Mouse (Mus musculus) heart, embryonic 12.5 days (tissue): ENCODE results near the gene Glt6d1. TPM values are rescaled to one million over a fixed set of nuclear protein-coding genes. Genes with fewer than 3 reads are reported as not detected.
"Not testable (repeated sequence)": the region's sequence is repeated elsewhere in the genome, so short reads cannot be mapped to it uniquely, and the experiment has no call there.

ENCODE experiments used
- ATAC-seq: fragments of 200-750 bp; cut with Nextera tagmentation; 2 replicates; pipeline ENCODE4 v1.8.0; 2017; ENCODE audit warnings: moderate TSS enrichment, moderate library complexity; ENCODE audit not compliant: insufficient number of reproducible peaks, low FRiP score
- H3K27ac ChIP-seq: fragments of 300-500 bp; sonication (generic); 2 replicates; pipeline ENCODE4 v1.5.1; 2016; ENCODE audit warnings: mild to moderate bottlenecking, moderate library complexity; ENCODE audit not compliant: poor library complexity, severe bottlenecking
- H3K27me3 ChIP-seq: fragments of 300-500 bp; sonication (generic); replicated peaks from 2 replicates; pipeline ENCODE4 v1.6.1; 2016; ENCODE audit warnings: mild to moderate bottlenecking, moderate library complexity
- H3K36me3 ChIP-seq: fragments of 300-500 bp; sonication (generic); 2 replicates; pipeline ENCODE4 v1.6.1; 2016; ENCODE audit warnings: mild to moderate bottlenecking, moderate library complexity
- H3K4me1 ChIP-seq: fragments of 300-500 bp; sonication (generic); replicated peaks from 2 replicates; pipeline ENCODE4 v1.6.1; 2016; ENCODE audit warnings: mild to moderate bottlenecking
- H3K4me2 ChIP-seq: fragments of 300-500 bp; sonication (generic); 2 replicates; pipeline ENCODE4 v1.6.1; 2016; ENCODE audit warnings: mild to moderate bottlenecking, moderate library complexity
- H3K4me3 ChIP-seq: fragments of 300-500 bp; sonication (generic); 2 replicates; pipeline ENCODE4 v1.5.1; 2016; ENCODE audit warnings: mild to moderate bottlenecking
- H3K9ac ChIP-seq: fragments of 300-500 bp; sonication (generic); 2 replicates; pipeline ENCODE4 v1.6.1; 2016; ENCODE audit warnings: mild to moderate bottlenecking, moderate library complexity
- H3K9me3 ChIP-seq: fragments of 300-500 bp; sonication (generic); replicated peaks from 2 replicates; pipeline ENCODE4 v1.6.1; 2016; ENCODE audit warnings: mild to moderate bottlenecking, moderate library complexity
- WGBS: fragments of 180-500 bp; shearing (Covaris S2); methylation state at CpG from one replicate; pipeline ENCODE4 v1.1.7; 2016; 5-methylcytosine and 5-hydroxymethylcytosine counted together
- polyA plus RNA-seq: library from polyadenylated mRNA; unstranded; fragments of >200 nt; fragmentation: Nextera tagmentation; extraction: Ambion mirVana; gene quantifications from 2 replicates; pipeline ENCODE4 v1.2.1, GENCODE M21; 2016

The Glt6d1 gene
- not detected in 2 replicates for polyA plus RNA-seq

DNA sequence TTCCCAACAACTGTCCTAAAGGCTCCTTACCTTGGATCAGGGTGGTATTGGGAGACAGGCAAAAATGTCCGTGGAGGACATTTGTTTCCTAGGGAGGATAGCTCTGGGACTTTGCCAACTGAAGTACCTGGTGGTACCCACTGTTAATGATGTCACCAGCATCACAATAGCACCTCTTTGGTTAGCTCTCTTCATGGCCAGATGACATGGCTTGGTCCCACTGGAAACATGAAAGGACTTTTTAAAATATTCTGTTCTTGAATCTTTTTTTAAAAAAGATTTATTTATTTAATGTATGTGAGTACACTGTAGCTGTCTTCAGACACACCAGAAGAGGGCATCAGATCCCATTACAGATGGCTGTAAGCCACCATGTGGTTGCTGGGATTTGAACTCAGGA lies at the start of gene Glt6d1:
Gene Glt6d1, minus strand, starts transcription at position 101 of the 400 bp plus-strand sequence.
- not testable (repeated sequence) for H3K4me2 ChIP-seq, ATAC-seq, H3K27me3 ChIP-seq, H3K9ac ChIP-seq, H3K4me1 ChIP-seq, H3K36me3 ChIP-seq, H3K27ac ChIP-seq, H3K4me3 ChIP-seq, H3K9me3 ChIP-seq
- WGBS: 67% methylated on average over 1 of the region's 1 CpGs

DNA sequence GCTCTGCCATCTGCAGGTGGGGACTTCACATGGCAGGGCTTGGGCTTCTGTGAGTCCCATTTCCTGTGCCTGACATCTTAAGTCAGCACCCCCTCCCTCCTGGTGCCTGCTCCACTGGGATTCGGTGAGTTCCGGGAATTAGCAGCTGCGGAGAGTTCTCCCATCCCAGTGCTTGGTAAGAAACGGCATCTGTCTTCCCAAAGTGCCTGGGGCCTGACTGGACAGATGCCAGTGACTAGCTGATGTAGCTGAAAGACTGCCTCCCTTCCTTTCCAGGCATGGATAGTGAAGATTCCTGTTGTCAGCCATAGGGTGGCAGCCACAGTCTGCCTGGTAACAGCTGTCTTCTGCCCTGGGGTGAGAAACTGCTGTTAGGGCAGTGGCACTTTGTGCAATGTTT lies 49.8 kb upstream of the Glt6d1 start:
- H3K27ac ChIP-seq: no peak overlapping the region
- no peak overlapping the region for H3K9ac ChIP-seq
- H3K9me3 ChIP-seq: no peaks in the 10 kb centered on the region
- ATAC-seq: no peak
- no peaks in the 10 kb centered on the region for H3K36me3 ChIP-seq
- H3K4me1 ChIP-seq: peaks cover 15% of the 10 kb centered on the region
- H3K4me2 ChIP-seq: no peak overlapping the region
- H3K4me3 ChIP-seq: no peak overlapping the region
- 12% methylated on average over 4 of the region's 4 CpGs for WGBS
- peaks cover 90% of the 10 kb centered on the region for H3K27me3 ChIP-seq

DNA sequence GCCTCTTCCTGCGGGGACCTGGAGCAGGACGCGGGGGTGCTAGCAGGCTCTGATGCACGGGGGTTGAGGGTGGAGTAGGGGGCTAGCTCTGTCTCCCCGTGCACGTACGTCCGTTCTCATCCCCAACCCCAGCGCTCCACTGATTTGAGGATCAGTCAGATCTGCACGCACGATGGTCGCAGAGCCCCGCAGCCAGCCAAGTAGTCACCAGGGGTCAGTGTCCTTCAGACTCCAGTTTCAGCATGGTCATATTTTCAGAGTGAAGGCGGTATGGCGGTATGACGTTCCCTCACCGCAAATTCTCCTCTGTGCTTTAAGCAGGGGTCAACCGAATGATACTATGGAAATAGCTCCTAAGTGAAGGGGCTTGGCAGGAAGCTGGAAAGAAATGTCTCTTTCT lies 48.6 kb upstream of the Glt6d1 start:
- Histone ChIP-seq H3K9me3 (no peaks in the 10 kb centered on the region), H3K27me3 (peaks cover 88% of the 10 kb centered on the region), H3K27ac (no peak overlapping the region), H3K9ac (no peak overlapping the region), H3K4me2 (peak overlapping the region; percentile 91), H3K4me3 (peak overlapping the region; percentile 50; the same call in 1 of the 2 replicates), H3K4me1 (peaks cover 15% of the 10 kb centered on the region), H3K36me3 (no peaks in the 10 kb centered on the region)
- 8% methylated on average over 18 of the region's 18 CpGs for WGBS
- ATAC-seq: no peak

DNA sequence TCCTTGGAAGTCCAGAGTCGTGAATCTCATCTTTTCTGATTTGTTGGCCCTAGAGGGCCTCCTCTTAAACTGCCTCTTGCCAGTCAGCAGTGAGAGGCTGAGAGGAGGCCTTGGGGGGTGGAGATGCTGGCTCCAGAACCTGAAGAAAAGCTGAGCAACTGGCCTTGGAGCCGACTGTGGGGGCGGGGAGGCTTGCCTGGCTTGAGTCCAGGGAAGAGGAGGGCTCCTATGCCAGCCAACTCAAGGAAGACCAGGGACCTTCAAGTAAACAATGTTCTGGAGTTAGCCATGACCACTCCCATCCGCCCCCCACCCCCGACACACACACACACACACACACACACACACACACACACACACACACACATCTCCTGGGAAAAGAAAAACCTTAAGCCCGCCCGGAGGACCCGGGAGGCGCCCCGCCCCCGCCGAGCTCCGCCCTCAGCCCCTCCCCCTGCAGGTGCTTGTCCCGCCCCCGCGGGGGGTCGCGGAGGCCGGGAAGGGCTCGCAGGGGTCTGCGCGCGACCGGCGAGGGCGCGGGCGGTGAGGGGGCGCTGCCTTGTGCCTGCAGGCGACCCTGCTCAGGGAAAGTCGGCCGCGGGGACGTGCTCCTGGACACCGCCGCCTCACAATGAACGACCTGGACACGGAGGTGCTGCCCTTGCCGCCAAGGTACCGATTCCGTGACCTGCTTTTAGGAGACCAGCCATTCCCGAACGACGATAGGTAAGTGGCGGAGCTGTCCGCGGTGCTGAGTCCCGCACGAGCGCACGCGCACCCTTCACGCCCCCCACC lies 47.9 kb upstream of the Glt6d1 start, which contains the start of gene Kcnt1:
Gene Kcnt1, plus strand, starts transcription at position 398 of the 795 bp plus-strand sequence.
- Histone ChIP-seq H3K27me3 (peaks cover 85% of the 10 kb centered on the region), H3K4me3 (peak within 1 kb of the TSS; percentile 50), H3K4me1 (peaks cover 15% of the 10 kb centered on the region), H3K4me2 (peak within 1 kb of the TSS; percentile 91), H3K9me3 (no peaks in the 10 kb centered on the region), H3K27ac (no peak within 1 kb of the TSS), H3K9ac (peak within 1 kb of the TSS; percentile 49; the same call in 1 of the 2 replicates), H3K36me3 (no peaks in the 10 kb centered on the region)
- ATAC-seq: no peak
- under 1% methylated on average over 46 of the region's 53 CpGs for WGBS

DNA sequence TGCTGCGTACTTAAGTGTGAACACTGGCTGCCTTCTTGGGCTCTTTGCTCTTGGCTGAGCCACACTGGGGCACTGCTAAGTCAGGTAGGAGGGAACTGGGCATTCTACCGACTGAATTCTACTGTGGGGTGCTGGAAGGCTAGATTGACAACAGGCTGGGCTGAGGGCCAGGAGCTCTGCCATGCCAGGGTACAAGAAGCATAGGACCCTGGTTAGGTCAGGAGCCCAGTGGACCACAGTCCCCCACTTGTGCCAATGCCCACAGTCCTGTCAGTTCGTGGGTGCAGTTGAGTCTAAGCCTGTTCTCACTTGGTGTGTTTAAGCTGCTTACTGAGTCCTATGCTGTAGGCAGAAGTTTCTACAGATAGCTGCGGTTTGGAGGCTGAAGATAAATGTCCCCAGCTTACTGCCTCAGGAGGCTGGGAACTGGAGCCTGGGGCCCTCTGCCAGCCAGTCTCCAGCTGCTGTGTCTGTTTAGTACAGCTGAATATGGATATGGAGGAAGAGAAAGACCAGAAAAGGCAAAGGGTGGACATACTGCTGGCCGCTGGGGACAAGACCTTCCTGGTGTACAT lies 47.1 kb upstream of the Glt6d1 start:
- no peak overlapping the region for H3K9ac ChIP-seq
- peaks cover 77% of the 10 kb centered on the region for H3K27me3 ChIP-seq
- no peaks in the 10 kb centered on the region for H3K9me3 ChIP-seq
- H3K4me3 ChIP-seq: no peak overlapping the region
- no peaks in the 10 kb centered on the region for H3K36me3 ChIP-seq
- 58% methylated on average over 5 of the region's 5 CpGs for WGBS
- H3K4me1 ChIP-seq: peaks cover 15% of the 10 kb centered on the region
- ATAC-seq: no peak
- peak overlapping the region; percentile 91 for H3K4me2 ChIP-seq
- H3K27ac ChIP-seq: no peak overlapping the region

DNA sequence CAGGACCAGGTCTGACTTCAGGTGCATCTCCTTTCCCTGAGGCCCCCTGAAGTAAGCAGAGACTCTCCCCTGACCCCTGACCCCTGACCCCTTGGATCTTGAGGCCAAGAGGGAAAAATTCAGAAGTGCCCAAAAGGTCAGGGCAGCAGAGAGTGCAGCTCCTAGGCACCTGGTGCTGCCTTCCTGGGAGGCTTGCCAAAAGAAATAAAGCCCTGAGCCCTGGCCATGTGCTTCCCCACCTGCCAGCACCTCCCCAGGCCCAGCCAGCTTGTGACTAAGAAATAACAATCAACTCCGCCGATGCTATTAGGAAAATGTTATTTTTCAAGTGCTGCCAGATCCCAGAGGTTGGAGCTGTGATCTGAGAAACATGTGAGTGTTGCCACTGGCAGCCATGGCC lies 46.4 kb upstream of the Glt6d1 start:
- H3K4me2 ChIP-seq: no peak overlapping the region
- 77% methylated on average over 2 of the region's 2 CpGs for WGBS
- no peak overlapping the region for H3K9ac ChIP-seq
- no peak overlapping the region for H3K27ac ChIP-seq
- no peak overlapping the region for H3K4me3 ChIP-seq
- no peaks in the 10 kb centered on the region for H3K36me3 ChIP-seq
- peaks cover 15% of the 10 kb centered on the region for H3K4me1 ChIP-seq
- H3K27me3 ChIP-seq: peaks cover 70% of the 10 kb centered on the region
- ATAC-seq: no peak
- no peaks in the 10 kb centered on the region for H3K9me3 ChIP-seq

DNA sequence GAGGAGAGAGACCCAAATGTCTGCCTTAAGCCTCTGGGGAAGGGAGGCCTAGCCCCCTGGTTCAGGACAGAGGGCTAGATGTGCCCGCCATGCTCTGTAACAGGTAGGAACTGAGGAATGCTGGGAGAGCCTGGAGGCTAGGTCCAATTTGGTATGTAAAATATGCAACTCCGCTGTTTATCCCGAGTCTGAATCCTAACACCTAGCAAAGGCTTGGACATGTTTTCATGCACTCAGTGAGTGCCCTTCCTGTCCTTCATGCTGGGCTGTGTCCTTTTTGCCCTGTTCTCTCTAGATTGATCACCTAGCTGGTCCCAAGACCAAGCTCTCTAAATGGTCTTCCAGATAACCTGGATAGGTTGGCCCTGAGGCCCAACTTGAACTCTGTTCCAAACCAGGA lies 44.2 kb upstream of the Glt6d1 start:
- 58% methylated on average over 3 of the region's 3 CpGs for WGBS

DNA sequence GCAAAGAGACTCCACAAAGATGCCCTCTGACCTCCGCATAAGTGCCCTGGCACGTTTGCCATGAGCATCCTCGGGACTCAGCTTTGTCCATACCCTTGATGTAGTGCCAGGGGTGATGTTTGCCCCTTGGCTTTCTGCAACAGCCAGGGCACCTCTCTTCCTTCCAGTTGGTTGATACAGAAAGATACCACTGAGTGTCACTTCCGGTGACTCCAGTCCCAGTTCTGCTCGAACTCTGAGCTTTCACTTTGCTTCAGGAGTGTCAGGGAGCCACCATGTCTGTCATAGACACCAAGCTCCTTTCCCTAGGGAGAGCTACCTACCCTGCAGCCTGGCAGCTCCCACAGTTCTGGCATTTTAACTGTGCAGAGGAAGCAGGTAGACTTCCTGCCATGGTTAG lies 38.4 kb upstream of the Glt6d1 start:
- Histone ChIP-seq H3K4me3 (no peak overlapping the region), H3K27me3 (peaks cover 6% of the 10 kb centered on the region; the same call in 1 of the 2 replicates), H3K27ac (no peak overlapping the region), H3K4me1 (no peaks in the 10 kb centered on the region), H3K36me3 (no peaks in the 10 kb centered on the region), H3K4me2 (no peak overlapping the region), H3K9me3 (peaks cover 8% of the 10 kb centered on the region; the same call in 1 of the 2 replicates), H3K9ac (no peak overlapping the region)
- ATAC-seq: no peak
- WGBS: 76% methylated on average over 5 of the region's 5 CpGs

More for the DNA sequence above, 44.2 kb upstream of the Glt6d1 start:
- H3K9ac ChIP-seq: no peak overlapping the region
- peaks cover 50% of the 10 kb centered on the region for H3K27me3 ChIP-seq
- no peak overlapping the region for H3K4me3 ChIP-seq
- H3K4me1 ChIP-seq: peaks cover 15% of the 10 kb centered on the region
- H3K9me3 ChIP-seq: no peaks in the 10 kb centered on the region
- H3K4me2 ChIP-seq: no peak overlapping the region
- no peak for ATAC-seq
- H3K36me3 ChIP-seq: no peaks in the 10 kb centered on the region
- no peak overlapping the region for H3K27ac ChIP-seq

DNA sequence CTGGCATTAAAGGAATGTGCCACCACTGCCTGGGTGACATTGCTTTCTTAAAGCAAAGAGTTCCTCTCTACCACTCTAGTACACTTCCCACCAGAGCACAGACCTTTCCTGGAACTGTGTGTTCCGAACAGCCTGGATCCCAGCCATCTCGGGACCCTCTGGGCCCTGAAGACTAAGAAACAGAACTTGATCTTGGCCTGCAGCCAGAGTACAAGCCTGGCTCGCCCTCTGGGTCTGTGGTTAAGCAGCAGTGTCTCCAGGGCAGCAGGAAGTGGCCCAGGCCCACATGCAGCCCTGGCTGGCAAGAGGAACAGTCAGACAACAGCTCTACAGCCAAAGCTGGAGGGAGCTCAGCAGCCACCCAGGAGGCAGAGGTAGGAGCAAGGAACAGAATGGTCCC lies 37.0 kb upstream of the Glt6d1 start:
- no peak overlapping the region for H3K9ac ChIP-seq
- no peak overlapping the region for H3K27ac ChIP-seq
- no peak overlapping the region for H3K4me2 ChIP-seq
- 35% methylated on average over 3 of the region's 3 CpGs for WGBS
- H3K36me3 ChIP-seq: no peaks in the 10 kb centered on the region
- H3K9me3 ChIP-seq: peaks cover 8% of the 10 kb centered on the region; the same call in 1 of the 2 replicates
- peaks cover 6% of the 10 kb centered on the region; the same call in 1 of the 2 replicates for H3K27me3 ChIP-seq
- no peak overlapping the region for H3K4me3 ChIP-seq
- no peaks in the 10 kb centered on the region for H3K4me1 ChIP-seq
- no peak for ATAC-seq

DNA sequence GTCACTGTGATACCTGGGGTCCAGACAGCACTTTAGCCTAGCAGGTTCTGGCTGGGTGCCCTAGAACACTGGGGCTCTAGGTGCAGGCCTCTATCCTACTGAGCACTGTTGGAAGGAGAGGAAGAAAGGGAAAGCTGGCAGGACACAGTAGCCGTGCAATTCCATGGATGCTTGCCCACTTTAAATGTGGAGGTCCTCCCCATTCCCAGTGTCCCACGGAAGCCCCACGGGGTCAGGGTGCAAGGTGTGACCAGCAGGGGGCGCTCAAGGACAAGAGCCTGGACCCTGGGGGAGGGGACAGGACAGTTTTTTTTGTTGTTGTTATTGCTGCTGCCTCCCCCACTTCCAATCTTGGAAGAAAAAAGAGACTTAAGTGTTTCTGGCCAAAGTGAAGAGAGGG lies 34.7 kb upstream of the Glt6d1 start:
- H3K4me3 ChIP-seq: no peak overlapping the region
- H3K27ac ChIP-seq: no peak overlapping the region
- H3K9ac ChIP-seq: no peak overlapping the region
- ATAC-seq: no peak
- WGBS: 19% methylated on average over 4 of the region's 4 CpGs
- H3K4me1 ChIP-seq: no peaks in the 10 kb centered on the region
- H3K27me3 ChIP-seq: peaks cover 12% of the 10 kb centered on the region
- H3K36me3 ChIP-seq: no peaks in the 10 kb centered on the region
- no peak overlapping the region for H3K4me2 ChIP-seq
- peaks cover 8% of the 10 kb centered on the region; the same call in 1 of the 2 replicates for H3K9me3 ChIP-seq

DNA sequence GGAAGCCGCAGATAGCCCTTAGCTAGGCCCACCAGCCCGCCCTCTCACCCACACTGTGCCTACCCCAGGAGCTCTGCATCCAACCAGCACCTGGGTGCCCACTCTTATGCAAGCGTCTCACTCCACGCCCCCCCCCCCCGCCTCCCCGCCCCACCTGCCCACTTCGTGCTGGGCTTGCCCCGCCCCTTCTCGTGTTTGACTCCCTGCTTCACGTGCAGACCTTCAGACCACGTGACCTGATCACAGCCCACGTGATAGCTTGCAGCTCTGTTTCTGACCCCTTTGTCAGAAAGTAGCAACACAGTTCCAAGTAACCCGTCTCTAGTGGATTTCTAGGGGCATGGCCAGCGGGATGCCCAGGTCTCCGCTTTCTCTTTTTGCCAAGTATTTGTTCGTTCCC lies 31.6 kb upstream of the Glt6d1 start, which contains the start of gene Sohlh1:
Gene Sohlh1, minus strand, starts transcription at position 23 of the 400 bp plus-strand sequence.
- no peak for ATAC-seq
- H3K27ac ChIP-seq: no peak within 1 kb of the TSS

More for the DNA sequence above, 31.6 kb upstream of the Glt6d1 start, which contains the start of gene Sohlh1:
- WGBS: 73% methylated on average over 16 of the region's 16 CpGs
- Histone ChIP-seq H3K9me3 (peaks cover 8% of the 10 kb centered on the region; the same call in 1 of the 2 replicates), H3K9ac (no peak within 1 kb of the TSS), H3K4me3 (no peak within 1 kb of the TSS), H3K4me1 (no peaks in the 10 kb centered on the region), H3K27me3 (peaks cover 26% of the 10 kb centered on the region), H3K36me3 (no peaks in the 10 kb centered on the region), H3K4me2 (no peak within 1 kb of the TSS)
